Mouse (Mus musculus): ENCODE measurements around the gene 2310022A10Rik. TPM values are rescaled to one million over a fixed set of nuclear protein-coding genes. Genes with fewer than 3 reads are reported as not detected.

Gene 2310022A10Rik
- total and polyA plus RNA-seq, 2 experiments from 2014 or later, result 8.7 to 28.1 TPM

DNA sequence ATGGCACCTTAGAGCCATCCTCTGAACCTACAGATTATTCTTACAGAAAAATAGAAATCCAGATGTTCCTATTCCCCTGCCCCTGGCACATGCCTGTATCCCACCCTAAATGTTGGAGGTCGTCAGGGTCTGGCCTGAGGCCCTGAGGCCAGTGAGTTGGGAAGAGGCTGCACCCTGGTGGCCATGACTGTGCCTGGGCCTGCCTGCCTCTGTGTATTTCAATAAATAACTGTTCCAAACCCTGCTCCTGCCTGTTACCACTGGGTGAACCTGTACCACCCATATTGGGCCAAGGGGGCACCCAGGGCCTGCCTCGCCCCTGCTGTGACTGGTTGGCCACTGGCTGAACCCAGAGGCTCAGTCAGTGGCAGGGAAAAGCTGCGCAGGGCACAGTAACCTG, 22.1 kb upstream of the 2310022A10Rik start:
- WGBS, result 78% methylated on average over 3 of the region's 3 CpGs
- no peak overlapping the region for H3K4me3 ChIP-seq (ENCODE audit: low read depth, low read length)
- H3K4me1 ChIP-seq (ENCODE audit: insufficient read depth), result no peaks in the 10 kb centered on the region
- H3K4me2 ChIP-seq (ENCODE audit: low read depth), result no peak overlapping the region
- H3K27ac ChIP-seq (ENCODE audit: low read depth, low read length), result no peak overlapping the region
- TF ChIP-seq CTCF (IDR thresholded peaks at IDR 0.05; ENCODE audit: low read depth), result 0 out of 2 replicates have a peak, but pooled peaks have one; percentile 7
- H3K27me3 ChIP-seq (ENCODE audit: insufficient read depth, low read length), result no peaks in the 10 kb centered on the region
- no peaks in the 10 kb centered on the region for H3K9me3 ChIP-seq (ENCODE audit: low read length)
- no peak for ATAC-seq
- H3K36me3 ChIP-seq (ENCODE audit: insufficient read depth), result peaks cover 52% of the 10 kb centered on the region
- H3K9ac ChIP-seq, result no peak overlapping the region
- DNase-seq, result no peak

DNA sequence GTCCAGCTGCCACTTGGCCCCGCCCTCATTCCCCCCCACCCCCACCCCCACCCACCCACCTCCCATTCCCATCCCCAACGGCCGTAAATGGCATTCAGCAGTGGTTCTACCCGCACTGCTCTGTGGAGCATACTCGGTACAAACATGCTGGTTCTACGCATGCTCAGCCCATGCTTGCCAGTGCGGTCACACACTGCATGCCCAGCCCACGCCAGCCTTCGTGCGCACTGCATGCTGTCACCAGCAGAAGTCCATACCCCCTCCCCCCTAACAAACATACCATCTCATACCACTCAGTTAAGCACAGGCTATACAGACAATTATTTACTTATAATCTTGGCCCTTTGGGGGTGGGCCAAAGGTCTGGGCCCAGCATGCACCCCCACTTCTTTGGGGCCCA, 21.3 kb upstream of the 2310022A10Rik start:
- H3K36me3 ChIP-seq (ENCODE audit: insufficient read depth), result peaks cover 60% of the 10 kb centered on the region
- no peak for ATAC-seq

DNA sequence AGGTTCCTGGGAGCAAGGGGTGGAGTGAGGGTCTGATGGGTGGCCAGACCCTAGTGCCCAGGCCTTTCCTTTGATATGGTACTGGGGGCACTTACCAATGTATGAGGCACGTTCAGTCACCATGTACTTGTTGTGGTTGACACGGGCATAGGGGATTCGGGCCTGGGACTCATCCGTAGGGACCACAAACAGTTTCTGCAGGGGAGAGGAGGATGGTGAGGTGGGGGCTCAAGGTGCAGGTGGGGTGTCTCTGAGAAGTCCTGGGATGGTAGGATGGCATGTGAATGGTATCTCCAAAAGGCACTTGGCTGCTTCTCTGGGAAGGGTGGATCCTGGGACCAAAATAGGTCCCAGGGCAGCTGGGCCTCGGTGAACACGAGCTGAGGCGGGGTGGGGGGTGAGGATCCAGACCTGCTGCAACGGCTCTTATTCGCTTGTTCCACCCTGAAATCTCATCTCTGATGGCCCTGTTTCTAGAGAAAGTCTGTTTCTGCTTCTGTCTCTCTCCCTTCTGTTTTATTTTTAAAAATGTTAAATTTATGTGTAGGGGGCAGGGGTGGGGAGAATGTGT, 20.5 kb upstream of the 2310022A10Rik start:
- DNase-seq, result no peak

More for the DNA sequence above, 21.3 kb upstream of the 2310022A10Rik start:
- Histone ChIP-seq H3K27me3 (ENCODE audit: insufficient read depth, low read length) (no peaks in the 10 kb centered on the region), H3K9me3 (ENCODE audit: low read length) (no peaks in the 10 kb centered on the region), H3K4me3 (ENCODE audit: low read depth, low read length) (no peak overlapping the region), H3K9ac (no peak overlapping the region), H3K4me1 (ENCODE audit: insufficient read depth) (no peaks in the 10 kb centered on the region), H3K4me2 (ENCODE audit: low read depth) (no peak overlapping the region), H3K27ac (ENCODE audit: low read depth, low read length) (no peak overlapping the region)
- TF ChIP-seq CTCF (IDR thresholded peaks at IDR 0.05; ENCODE audit: low read depth), result no peak
- DNase-seq, result no peak
- WGBS, result 92% methylated on average over 10 of the region's 10 CpGs

DNA sequence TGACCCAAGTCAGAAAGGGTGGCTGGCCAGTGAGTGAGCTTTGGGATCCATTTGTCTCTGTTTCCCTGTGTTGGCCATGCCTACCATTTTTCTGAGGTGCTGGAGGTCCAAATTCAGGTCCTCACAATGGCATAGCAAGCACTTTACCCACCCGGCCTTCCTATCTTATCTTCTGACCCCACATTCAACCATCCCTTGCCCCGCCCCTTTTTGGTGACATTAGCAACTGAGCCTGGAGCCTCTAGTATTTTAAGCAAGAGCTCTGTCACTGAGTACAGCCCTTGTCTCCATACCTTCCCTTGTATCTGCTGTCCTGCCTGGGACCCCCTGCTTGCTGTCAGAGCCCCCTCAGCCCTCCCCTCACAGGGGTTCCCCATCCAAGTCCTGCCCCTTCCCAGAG, 17.6 kb upstream of the 2310022A10Rik start:
- Histone ChIP-seq H3K4me3 (ENCODE audit: low read depth, low read length) (no peak overlapping the region), H3K4me2 (ENCODE audit: low read depth) (no peak overlapping the region), H3K27me3 (ENCODE audit: insufficient read depth, low read length) (no peaks in the 10 kb centered on the region), H3K4me1 (ENCODE audit: insufficient read depth) (no peaks in the 10 kb centered on the region), H3K9ac (no peak overlapping the region), H3K9me3 (ENCODE audit: low read length) (no peaks in the 10 kb centered on the region), H3K27ac (ENCODE audit: low read depth, low read length) (no peak overlapping the region), H3K36me3 (ENCODE audit: insufficient read depth) (peaks cover 73% of the 10 kb centered on the region)
- 95% methylated on average over 2 of the region's 2 CpGs for WGBS
- ATAC-seq (no peak), DNase-seq (no peak)
- no peak for TF ChIP-seq CTCF (IDR thresholded peaks at IDR 0.05; ENCODE audit: low read depth)

More for the DNA sequence above, 20.5 kb upstream of the 2310022A10Rik start:
- Histone ChIP-seq H3K4me2 (ENCODE audit: low read depth) (no peak overlapping the region), H3K27ac (ENCODE audit: low read depth, low read length) (no peak overlapping the region), H3K4me3 (ENCODE audit: low read depth, low read length) (no peak overlapping the region), H3K9ac (no peak overlapping the region), H3K9me3 (ENCODE audit: low read length) (no peaks in the 10 kb centered on the region), H3K36me3 (ENCODE audit: insufficient read depth) (peaks cover 66% of the 10 kb centered on the region), H3K27me3 (ENCODE audit: insufficient read depth, low read length) (no peaks in the 10 kb centered on the region), H3K4me1 (ENCODE audit: insufficient read depth) (no peaks in the 10 kb centered on the region)
- 91% methylated on average over 9 of the region's 9 CpGs for WGBS
- no peak for TF ChIP-seq CTCF (IDR thresholded peaks at IDR 0.05; ENCODE audit: low read depth)
- no peak for ATAC-seq

DNA sequence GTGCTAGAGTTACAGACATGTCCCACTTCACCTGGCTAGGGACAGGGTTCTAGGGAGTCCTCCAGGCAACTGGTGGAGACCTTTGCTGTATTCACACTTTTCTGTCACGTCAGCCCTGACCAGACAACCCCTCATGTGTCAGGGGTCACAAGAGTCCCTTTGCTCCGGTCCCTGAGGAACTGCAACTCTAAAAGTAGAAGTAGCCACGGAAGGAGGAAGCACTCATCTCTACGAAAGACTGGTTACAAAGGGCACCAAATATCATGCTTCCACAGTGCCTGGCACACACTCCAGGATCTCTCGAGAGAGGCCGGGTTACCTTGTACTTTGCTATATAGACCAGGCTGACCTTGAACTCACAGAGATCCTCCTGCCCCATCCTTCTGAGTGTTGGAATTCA, 16.4 kb upstream of the 2310022A10Rik start:
- Histone ChIP-seq H3K9ac (no peak overlapping the region), H3K4me3 (ENCODE audit: low read depth, low read length) (no peak overlapping the region), H3K9me3 (ENCODE audit: low read length) (no peaks in the 10 kb centered on the region), H3K36me3 (ENCODE audit: insufficient read depth) (peaks cover 73% of the 10 kb centered on the region), H3K4me1 (ENCODE audit: insufficient read depth) (0 out of 2 replicates have a peak, but pooled peaks cover 2% of the 10 kb centered on the region), H3K4me2 (ENCODE audit: low read depth) (no peak overlapping the region), H3K27me3 (ENCODE audit: insufficient read depth, low read length) (no peaks in the 10 kb centered on the region), H3K27ac (ENCODE audit: low read depth, low read length) (no peak overlapping the region)
- DNase-seq (no peak), ATAC-seq (no peak)
- no peak for TF ChIP-seq CTCF (IDR thresholded peaks at IDR 0.05; ENCODE audit: low read depth)
- 93% methylated on average over 6 of the region's 6 CpGs for WGBS

DNA sequence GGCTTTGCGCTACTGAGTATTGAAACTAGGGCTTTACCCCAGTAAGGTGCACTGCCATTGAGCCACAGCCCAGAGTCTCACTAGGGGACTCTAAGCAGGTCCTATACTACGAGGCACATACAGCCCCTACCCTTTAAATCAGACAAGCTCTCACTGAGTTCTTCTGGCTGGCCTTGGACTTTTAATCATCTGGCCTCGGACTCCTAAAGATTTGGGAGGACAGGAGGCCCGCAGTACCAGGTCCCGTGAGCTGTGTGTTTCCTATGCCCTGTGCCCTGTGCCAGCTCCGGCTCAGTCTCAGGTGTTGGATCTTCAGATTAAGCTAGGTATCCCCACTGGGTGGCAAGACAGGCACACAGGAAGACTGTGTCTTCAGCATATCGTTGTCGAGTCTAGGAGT, 15.0 kb upstream of the 2310022A10Rik start:
- no peak for ATAC-seq
- TF ChIP-seq CTCF (IDR thresholded peaks at IDR 0.05; ENCODE audit: low read depth), result no peak
- no peaks in the 10 kb centered on the region for H3K9me3 ChIP-seq (ENCODE audit: low read length)
- DNase-seq, result no peak
- no peaks in the 10 kb centered on the region for H3K27me3 ChIP-seq (ENCODE audit: insufficient read depth, low read length)
- no peak overlapping the region for H3K9ac ChIP-seq
- H3K27ac ChIP-seq (ENCODE audit: low read depth, low read length), result no peak overlapping the region
- H3K4me1 ChIP-seq (ENCODE audit: insufficient read depth), result 0 out of 2 replicates have a peak, but pooled peaks cover 3% of the 10 kb centered on the region
- H3K4me3 ChIP-seq (ENCODE audit: low read depth, low read length), result no peak overlapping the region
- peaks cover 60% of the 10 kb centered on the region for H3K36me3 ChIP-seq (ENCODE audit: insufficient read depth)
- 92% methylated on average over 8 of the region's 8 CpGs for WGBS
- H3K4me2 ChIP-seq (ENCODE audit: low read depth), result no peak overlapping the region

DNA sequence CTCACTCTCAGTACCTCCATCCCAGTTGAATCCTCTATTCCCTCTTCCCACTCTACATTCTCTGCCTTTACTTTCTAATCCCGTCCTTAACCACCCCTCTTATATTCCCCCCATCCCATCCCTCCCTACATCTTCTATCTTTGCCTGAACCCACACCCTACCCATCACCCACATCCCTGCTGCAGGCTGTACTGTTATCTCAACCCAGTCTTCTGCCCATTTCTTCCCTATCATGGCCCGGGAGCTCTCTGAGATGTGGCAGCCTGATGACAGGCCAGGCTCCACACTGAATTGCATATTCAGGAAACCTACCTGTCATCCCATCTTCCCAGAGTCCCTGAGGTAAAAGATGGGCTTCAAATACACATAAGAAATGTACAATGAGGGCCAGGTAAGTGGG, 14.2 kb upstream of the 2310022A10Rik start:
- H3K9me3 ChIP-seq (ENCODE audit: low read length), result no peaks in the 10 kb centered on the region
- H3K27me3 ChIP-seq (ENCODE audit: insufficient read depth, low read length), result no peaks in the 10 kb centered on the region
- H3K4me2 ChIP-seq (ENCODE audit: low read depth), result no peak overlapping the region
- 94% methylated on average over 2 of the region's 2 CpGs for WGBS
- H3K4me3 ChIP-seq (ENCODE audit: low read depth, low read length), result no peak overlapping the region
- peaks cover 53% of the 10 kb centered on the region for H3K36me3 ChIP-seq (ENCODE audit: insufficient read depth)
- ATAC-seq, result no peak
- no peak overlapping the region for H3K27ac ChIP-seq (ENCODE audit: low read depth, low read length)
- no peak for DNase-seq
- H3K9ac ChIP-seq, result no peak overlapping the region
- TF ChIP-seq CTCF (IDR thresholded peaks at IDR 0.05; ENCODE audit: low read depth), result no peak
- H3K4me1 ChIP-seq (ENCODE audit: insufficient read depth), result 0 out of 2 replicates have a peak, but pooled peaks cover 3% of the 10 kb centered on the region

Data from forebrain, postnatal 0 days (tissue).